Mouse (Mus musculus) liver, embryonic 14.5 days (tissue): ENCODE measurements around the gene Arhgef15. TPM values are rescaled to one million over a fixed set of nuclear protein-coding genes. Genes with fewer than 3 reads are reported as not detected.
A peak's percentile ranks its signal among the peaks of the same experiment; 100 is the strongest.
"Not testable (repeated sequence)": the region's sequence is repeated elsewhere in the genome, so short reads cannot be mapped to it uniquely, and the experiment has no call there.

ENCODE experiments used
- ATAC-seq: fragments of 200-750 bp; cut with Nextera tagmentation; 2 replicates; pipeline ENCODE4 v1.8.0; 2017; ENCODE audit warnings: moderate number of reproducible peaks, mild to moderate bottlenecking, moderate library complexity; ENCODE audit not compliant: insufficient read depth
- DNase-seq, 3 experiments: peaks; one replicate each; pipeline ENCODE4 v3.0.0-alpha.2; 2012 to 2013; ENCODE audit warnings: low read depth in 3 of 3, low spot score in 3 of 3
- H3K27ac ChIP-seq: fragments of 300-500 bp; sonication (generic); 2 replicates; pipeline ENCODE4 v1.5.1; 2014; ENCODE audit warnings: moderate library complexity, mild to moderate bottlenecking, control low read depth, inconsistent platforms
- H3K27me3 ChIP-seq: fragments of 300-500 bp; sonication (generic); 2 replicates; pipeline ENCODE4 v1.6.1; 2014; ENCODE audit warnings: mild to moderate bottlenecking, low read length, moderate library complexity; ENCODE audit not compliant: control insufficient read depth, insufficient read depth
- H3K36me3 ChIP-seq: fragments of 300-500 bp; sonication (generic); replicated peaks from 2 replicates; pipeline ENCODE4 v1.6.1; 2014; ENCODE audit warnings: low read depth; ENCODE audit not compliant: control insufficient read depth, insufficient read depth
- H3K4me1 ChIP-seq, 2 experiments: fragments of 200-500 bp in 1 of 2; fragments of 300-500 bp in 1 of 2; sonication (generic) in 1 of 2; replicated peaks; 2 replicates each; pipeline ENCODE4 v1.6.1; 2012 to 2014; ENCODE audit warnings: antibody characterized with exemption in 1 of 2, inconsistent platforms in 1 of 2, low read length in 1 of 2; ENCODE audit not compliant: control insufficient read depth in 2 of 2, insufficient read depth in 2 of 2
- H3K4me2 ChIP-seq: fragments of 300-500 bp; sonication (generic); 2 replicates; pipeline ENCODE4 v1.6.1; 2014; ENCODE audit warnings: low read depth, mild to moderate bottlenecking, control low read depth, moderate library complexity
- H3K4me3 ChIP-seq, 2 experiments: fragments of 200-500 bp in 1 of 2; fragments of 300-500 bp in 1 of 2; sonication (generic) in 1 of 2; 2 replicates each; pipeline ENCODE4 v1.5.1; 2012 to 2014; ENCODE audit warnings: low read depth in 2 of 2, low read length in 2 of 2, mild to moderate bottlenecking in 2 of 2, control low read depth in 1 of 2, inconsistent platforms in 1 of 2, moderate library complexity in 1 of 2; ENCODE audit not compliant: insufficient read depth in 1 of 2
- H3K9ac ChIP-seq: fragments of 300-500 bp; sonication (generic); replicated peaks from 2 replicates; pipeline ENCODE4 v1.6.1; 2014; ENCODE audit warnings: mild to moderate bottlenecking, control low read depth, moderate library complexity
- H3K9me3 ChIP-seq: fragments of 300-500 bp; sonication (generic); 2 replicates; pipeline ENCODE4 v1.6.1; 2016; ENCODE audit warnings: low read length, mixed read lengths; ENCODE audit not compliant: control insufficient read depth
- CTCF ChIP-seq: IDR thresholded peaks from 2 replicates; pipeline ENCODE4 v1.5.1; 2016; ENCODE audit warnings: antibody characterized with exemption, low read depth, control low read depth
- EP300 ChIP-seq: IDR thresholded peaks from 2 replicates; pipeline ENCODE4 v1.6.1; 2016; ENCODE audit warnings: antibody characterized with exemption, low read depth
- WGBS: fragments of 180-500 bp; shearing (Covaris S2); extraction: QIAGEN DNeasy Blood & Tissue Kit; methylation state at CpG from one replicate; pipeline ENCODE4 v1.1.7; 2014; ENCODE audit not compliant: insufficient replicate concordance; 5-methylcytosine and 5-hydroxymethylcytosine counted together
- polyA plus RNA-seq, 2 experiments: library from polyadenylated mRNA; depleted of rRNA in 1 of 2; stranded (reverse) in 1 of 2; unstranded in 1 of 2; fragments of >200 nt; fragmentation: Nextera tagmentation in 1 of 2; extraction: Ambion mirVana in 1 of 2; gene quantifications; 2 replicates each; pipeline versions ENCODE4 v1.2.1 to v1.2.3; 2012 to 2014

The Arhgef15 gene
- polyA plus RNA-seq, 2 experiments, result 0.89 to 1.4 TPM

- WGBS, result under 1% methylated on average over 50 of the region's 50 CpGs
These were observed 10.3 kb upstream of the Arhgef15 start, which contains the start of gene Slc25a35 for GRCm38 (mm10) chr11:68967337-68968282. Slc25a35 (plus strand) TSS chr11:68968131.

DNA sequence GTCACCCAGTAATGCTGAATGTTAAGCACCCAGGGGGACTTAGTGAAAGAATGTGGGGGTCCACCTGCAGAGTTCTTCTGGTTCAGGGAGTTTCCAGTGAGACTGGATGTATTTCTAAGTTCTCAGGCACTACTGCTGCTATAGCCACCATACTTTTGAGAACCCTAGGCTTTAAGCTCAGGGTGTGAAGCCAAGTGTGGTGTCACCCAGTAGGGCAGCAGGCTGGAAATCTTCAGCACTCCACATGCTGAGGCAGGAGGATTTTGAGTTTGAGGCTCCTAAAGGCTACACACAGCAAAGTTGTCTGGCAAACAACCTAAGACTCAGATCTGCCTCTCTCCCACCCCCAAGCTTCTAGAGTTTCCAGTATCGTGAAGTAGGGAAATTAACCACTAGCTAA is 9.3 kb upstream of the Arhgef15 start:
- Histone ChIP-seq H3K4me3 (no peak overlapping the region), H3K27ac (no peak overlapping the region), H3K27me3 (peaks cover 2% of the 10 kb centered on the region; the same call in 1 of the 2 replicates), H3K36me3 (no peaks in the 10 kb centered on the region), H3K9me3 (no peaks in the 10 kb centered on the region), H3K4me2 (peak overlapping the region; percentile 97), H3K9ac (no peak overlapping the region), H3K4me1 (peaks cover 8 to 13% of the 10 kb centered on the region in 2 experiments)
- 44% methylated on average over 1 of the region's 1 CpGs for WGBS
- TF ChIP-seq CTCF, result no peak
- DNase-seq, result no peak
- no peak for ATAC-seq

More at GRCm38 (mm10) chr11:68967337-68968282, 10.3 kb upstream of the Arhgef15 start, which contains the start of gene Slc25a35:
- H3K9ac ChIP-seq, result peak within 1 kb of the TSS; percentile 68
- H3K27me3 ChIP-seq, result peaks cover 2% of the 10 kb centered on the region; the same call in 1 of the 2 replicates
- H3K36me3 ChIP-seq, result no peaks in the 10 kb centered on the region
- H3K9me3 ChIP-seq, result no peaks in the 10 kb centered on the region
- H3K4me1 ChIP-seq, result peaks cover 9 to 13% of the 10 kb centered on the region in 2 experiments
- DNase-seq (peak; percentile 81 to 86 (median 85)), ATAC-seq (peak; percentile 97)
- H3K27ac ChIP-seq, result peak within 1 kb of the TSS; percentile 53
- peak within 1 kb of the TSS; percentile 97 for H3K4me2 ChIP-seq
- peak; percentile 47; the same call in 1 of the 2 replicates for TF ChIP-seq CTCF
- TF ChIP-seq EP300, result no peak
- H3K4me3 ChIP-seq, result peak within 1 kb of the TSS; percentile 69 to 72

DNA sequence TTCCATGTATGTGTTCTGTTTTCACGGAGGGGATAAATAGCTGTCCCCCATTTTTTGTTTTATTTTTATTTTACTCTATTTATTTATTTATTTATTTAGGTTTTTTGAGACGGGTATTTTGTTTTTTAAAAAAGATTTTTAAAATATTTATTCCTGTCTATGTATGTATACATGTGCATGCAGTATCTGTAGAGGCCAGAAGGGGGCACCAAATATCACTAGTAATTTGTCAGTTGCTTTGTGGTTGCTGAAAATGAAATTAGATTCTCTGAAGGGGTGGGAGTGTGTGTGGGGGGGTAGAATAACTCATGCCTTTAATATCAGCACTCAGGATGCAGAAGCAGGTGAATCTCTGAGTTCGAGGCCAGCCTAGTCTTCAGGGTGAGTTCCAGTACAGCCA is 8.6 kb upstream of the Arhgef15 start:
- ATAC-seq, result no peak
- H3K27me3 ChIP-seq, result peaks cover 2% of the 10 kb centered on the region; the same call in 1 of the 2 replicates
- H3K4me3 ChIP-seq, result no peak overlapping the region
- H3K36me3 ChIP-seq, result no peaks in the 10 kb centered on the region
- no peak overlapping the region for H3K9ac ChIP-seq
- 19% methylated on average over 3 of the region's 3 CpGs for WGBS
- peak; percentile 69 for TF ChIP-seq CTCF
- no peak for TF ChIP-seq EP300
- peaks cover 8 to 13% of the 10 kb centered on the region in 2 experiments for H3K4me1 ChIP-seq
- no peaks in the 10 kb centered on the region for H3K9me3 ChIP-seq
- peak; percentile 48 to 61 (median 49) for DNase-seq
- H3K27ac ChIP-seq, result no peak overlapping the region
- no peak overlapping the region for H3K4me2 ChIP-seq

DNA sequence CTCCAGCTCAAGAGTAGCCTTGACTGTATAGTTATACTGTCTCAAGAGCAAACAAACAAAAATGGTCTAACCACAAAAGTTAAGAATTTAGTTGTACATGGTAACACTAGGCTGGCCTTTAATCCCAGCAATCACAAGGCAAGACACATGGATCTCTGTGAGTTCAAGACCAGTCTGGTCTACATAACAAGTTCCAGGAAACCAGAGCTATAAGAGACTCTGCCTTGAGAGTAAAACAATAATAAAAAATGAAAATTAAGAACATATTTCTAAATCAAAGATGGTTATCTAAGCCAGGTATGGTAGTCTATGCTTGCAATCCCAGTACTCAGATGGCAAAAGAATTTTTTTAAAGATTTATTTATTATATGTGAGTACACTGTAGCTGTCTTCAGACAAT is 7.8 kb upstream of the Arhgef15 start:
- no peak for DNase-seq
- Histone ChIP-seq H3K27me3 (peaks cover 2% of the 10 kb centered on the region; the same call in 1 of the 2 replicates), H3K4me1 (peaks cover 8 to 13% of the 10 kb centered on the region in 2 experiments), H3K9ac (no peak overlapping the region), H3K4me3 (no peak overlapping the region), H3K4me2 (no peak overlapping the region), H3K36me3 (no peaks in the 10 kb centered on the region), H3K27ac (no peak overlapping the region), H3K9me3 (no peaks in the 10 kb centered on the region)
- TF ChIP-seq CTCF (no peak), EP300 (no peak)
- no peak for ATAC-seq

DNA sequence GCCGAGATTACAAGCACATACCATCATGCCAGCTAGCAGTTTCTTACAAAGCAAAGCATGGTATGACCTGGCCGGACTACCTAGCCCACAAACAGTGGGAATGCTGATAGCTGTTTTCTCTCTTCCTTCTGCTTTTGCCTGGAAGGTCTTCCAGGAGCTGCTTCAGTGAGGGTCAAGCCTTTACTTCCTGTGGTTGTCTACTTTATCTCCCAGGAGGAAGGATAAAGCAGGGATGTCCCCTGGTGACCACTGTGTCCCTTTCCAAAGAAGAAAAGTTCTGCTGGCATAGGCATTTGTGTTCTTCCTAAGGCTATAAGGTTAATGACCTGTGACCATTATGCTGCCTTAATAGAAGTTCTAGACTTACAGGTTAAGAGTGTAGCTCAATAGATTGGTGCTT is 6.1 kb upstream of the Arhgef15 start:
- peaks cover 2% of the 10 kb centered on the region; the same call in 1 of the 2 replicates for H3K27me3 ChIP-seq
- H3K36me3 ChIP-seq, result no peaks in the 10 kb centered on the region
- no peaks in the 10 kb centered on the region for H3K9me3 ChIP-seq
- 51% methylated on average over 2 of the region's 2 CpGs for WGBS
- ATAC-seq (no peak), DNase-seq (no peak)
- no peak overlapping the region for H3K4me3 ChIP-seq
- peaks cover 6 to 12% of the 10 kb centered on the region in 2 experiments for H3K4me1 ChIP-seq
- no peak overlapping the region for H3K27ac ChIP-seq
- H3K9ac ChIP-seq, result no peak overlapping the region
- no peak for TF ChIP-seq EP300
- TF ChIP-seq CTCF, result no peak
- H3K4me2 ChIP-seq, result no peak overlapping the region

DNA sequence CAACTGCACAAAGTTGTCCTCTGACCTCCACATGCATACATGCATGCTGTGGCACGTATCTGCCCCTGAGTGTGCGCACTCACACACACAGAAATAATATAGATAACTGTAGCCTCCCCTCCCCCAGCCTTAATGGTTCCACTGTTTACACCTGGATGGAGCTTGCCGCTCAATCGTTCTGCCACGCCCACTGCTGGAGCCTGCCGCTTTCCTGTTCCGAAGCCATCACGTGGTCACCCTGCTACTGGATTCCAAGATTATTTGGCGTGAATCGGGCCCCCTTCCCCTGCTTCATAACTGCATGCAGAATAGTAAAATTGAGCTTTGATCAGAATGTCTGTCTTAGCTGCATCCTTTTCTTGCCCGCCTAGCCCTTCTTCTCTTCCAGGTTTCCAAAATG is 4.9 kb upstream of the Arhgef15 start:
- DNase-seq, H3K27me3 ChIP-seq, H3K4me1 ChIP-seq, H3K4me3 ChIP-seq, ATAC-seq, H3K4me2 ChIP-seq, H3K9ac ChIP-seq, H3K36me3 ChIP-seq, H3K27ac ChIP-seq, H3K9me3 ChIP-seq: not testable (repeated sequence)
- WGBS, result 38% methylated on average over 11 of the region's 11 CpGs
